Mouse (Mus musculus) common myeloid progenitor, adult 5-6 weeks (primary cell): ENCODE measurements around the gene Irf1. TPM values are rescaled to one million over a fixed set of nuclear protein-coding genes. Genes with fewer than 3 reads are reported as not detected.

Experiments used
- ATAC-seq: replicated peaks from 2 replicates; pipeline ENCODE4 v1.8.0; 2016; ENCODE audit warnings: low read depth, mild to moderate bottlenecking, moderate TSS enrichment, inconsistent platforms; ENCODE audit not compliant: poor library complexity, severe bottlenecking
- total RNA-seq: library from RNA; stranded (forward); fragments of 200-1000, 187-1606 nt; gene quantifications from 2 replicates; pipeline ENCODE4 v1.2.3, GENCODE M21; 2017

Irf1 gene
- total RNA-seq, 1 experiment from 2014 or later: 57.2 TPM

GRCm38 (mm10) chr11:53759545-53760406 lies 10.0 kb upstream of the Irf1 start:
- ATAC-seq: no peak

GRCm38 (mm10) chr11:53761284-53761683 lies 8.5 kb upstream of the Irf1 start:
- no peak for ATAC-seq

- ATAC-seq: no peak
Measured at GRCm38 (mm10) chr11:53761822-53762221, 8.0 kb upstream of the Irf1 start.

GRCm38 (mm10) chr11:53762426-53762825 lies 7.4 kb upstream of the Irf1 start:
- ATAC-seq: no peak

- ATAC-seq: peak; percentile 42
Measured at GRCm38 (mm10) chr11:53762827-53763495, 6.9 kb upstream of the Irf1 start.

- ATAC-seq: peak; percentile 79
Measured at GRCm38 (mm10) chr11:53763496-53764140, 6.2 kb upstream of the Irf1 start.

GRCm38 (mm10) chr11:53764581-53764980 lies 5.2 kb upstream of the Irf1 start:
- no peak for ATAC-seq

- no peak for ATAC-seq
Measured at GRCm38 (mm10) chr11:53768422-53769184, 1.2 kb upstream of the Irf1 start.

- ATAC-seq: no peak
Measured at GRCm38 (mm10) chr11:53769185-53769576, 633 bp upstream of the Irf1 start.

GRCm38 (mm10) chr11:53770125-53770791 lies 444 bp downstream of the Irf1 start:
- ATAC-seq: peak; percentile 34

- ATAC-seq: no peak
Measured at GRCm38 (mm10) chr11:53771001-53771744, 1.4 kb downstream of the Irf1 start.

GRCm38 (mm10) chr11:53772536-53772935 lies 2.7 kb downstream of the Irf1 start:
- peak; percentile 34; the same call in 1 of the 2 replicates for ATAC-seq

GRCm38 (mm10) chr11:53773087-53773486 lies 3.3 kb downstream of the Irf1 start, which contains the start of gene Gm17334:
Gm17334 (minus strand) TSS chr11:53773187.
- no peak for ATAC-seq

- ATAC-seq: no peak
Measured at GRCm38 (mm10) chr11:53773641-53774360, 4.0 kb downstream of the Irf1 start.

GRCm38 (mm10) chr11:53774659-53775255 lies 4.9 kb downstream of the Irf1 start:
- no peak for ATAC-seq

- no peak for ATAC-seq
Measured at GRCm38 (mm10) chr11:53777736-53778135, 7.9 kb downstream of the Irf1 start.

GRCm38 (mm10) chr11:53778455-53778854 lies 8.6 kb downstream of the Irf1 start:
- no peak for ATAC-seq

GRCm38 (mm10) chr11:53779808-53780207 lies 10.0 kb downstream of the Irf1 start:
- no peak for ATAC-seq
